Mouse (Mus musculus): ENCODE data around the gene Smarca1. TPM values are rescaled to one million over a fixed set of nuclear protein-coding genes. Genes with fewer than 3 reads are reported as not detected.

The Smarca1 gene
- 5.7 and 6.1 TPM in 2 replicates for polyA plus RNA-seq (2012; rRNA removed)

DNA sequence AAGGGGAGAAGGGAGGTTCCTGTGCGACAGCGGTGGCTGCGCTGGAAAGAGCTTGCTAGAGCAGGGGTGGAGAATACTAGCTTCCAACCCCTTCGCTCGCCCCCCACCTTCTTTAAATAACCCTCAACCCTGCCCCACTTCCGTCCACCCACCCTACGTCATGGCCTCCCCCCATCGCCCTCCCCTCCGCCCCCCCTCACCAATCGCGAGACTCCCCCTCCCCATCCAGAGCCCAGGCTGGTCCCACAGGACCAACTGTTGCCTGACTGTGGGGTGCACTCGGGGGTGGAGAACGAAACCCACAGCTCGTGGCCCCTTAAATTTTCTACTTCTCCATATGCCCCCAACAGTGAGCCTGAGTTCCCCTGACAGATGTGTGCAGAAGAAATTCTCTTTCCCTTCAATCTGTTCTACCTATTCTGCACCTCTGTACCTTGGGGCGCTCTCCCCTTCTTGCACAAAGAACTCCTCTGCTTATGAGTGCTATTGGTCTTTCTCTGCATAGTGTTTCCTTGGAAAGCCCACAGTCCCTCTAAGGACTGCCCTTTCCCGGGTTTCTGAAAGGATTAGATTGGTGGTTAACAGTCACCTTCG, at the start of gene Smarca1:
Smarca1 (minus strand) TSS at position 544 of the 594 bp plus-strand sequence.
- Histone ChIP-seq H3K4me1 (ENCODE audit: control insufficient read depth, insufficient read depth, low read length) (peaks cover 3% of the 10 kb centered on the region; the same call in 1 of the 2 replicates), H3K27ac (ENCODE audit: insufficient read depth, low read length) (no peak within 1 kb of the TSS), H3K27me3 (ENCODE audit: control insufficient read depth, insufficient read depth, low read length) (no peaks in the 10 kb centered on the region), H3K4me3 (replicated peaks; ENCODE audit: insufficient read depth, low read depth, low read length) (peak within 1 kb of the TSS; percentile 77)
- peak; percentile 2 to 13 for DNase-seq
- 12% methylated on average over 13 of the region's 17 CpGs for WGBS
- TF ChIP-seq POLR2A (IDR thresholded peaks at IDR 0.05; ENCODE audit: borderline replicate concordance, insufficient read depth, low read length) (no peak), CTCF (IDR thresholded peaks at IDR 0.05; ENCODE audit: borderline replicate concordance, insufficient read depth, low read depth, low read length) (no peak)

DNA sequence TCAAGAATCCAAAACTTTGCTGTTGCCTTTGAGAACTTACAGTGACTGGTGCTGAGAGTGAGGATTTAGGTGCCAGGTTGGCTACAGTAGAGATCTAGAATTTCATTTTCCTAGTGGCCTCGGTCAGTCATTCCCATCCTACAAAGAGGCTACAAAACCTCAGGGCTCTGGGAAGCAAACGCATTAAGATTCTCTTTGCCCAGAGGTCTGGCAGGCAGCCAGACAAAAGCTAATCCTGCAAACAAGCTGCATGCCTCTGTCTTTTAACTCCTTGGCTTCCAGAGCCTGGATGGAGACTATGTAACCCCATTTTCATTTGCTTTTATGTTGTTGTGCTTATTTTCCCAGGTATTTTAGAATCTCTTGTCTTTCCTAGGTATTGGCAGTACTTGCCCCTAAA, 45.0 kb upstream of the Smarca1 start:
- Histone ChIP-seq H3K4me3 (replicated peaks; ENCODE audit: insufficient read depth, low read depth, low read length) (no peak overlapping the region), H3K27ac (ENCODE audit: insufficient read depth, low read length) (no peak overlapping the region), H3K27me3 (ENCODE audit: control insufficient read depth, insufficient read depth, low read length) (no peaks in the 10 kb centered on the region), H3K4me1 (ENCODE audit: control insufficient read depth, insufficient read depth, low read length) (no peaks in the 10 kb centered on the region)
- WGBS = 3% methylated on average over 2 of the region's 2 CpGs
- DNase-seq = peak; percentile 5 to 10
- no peak for TF ChIP-seq CTCF (IDR thresholded peaks at IDR 0.05; ENCODE audit: borderline replicate concordance, insufficient read depth, low read depth, low read length)
- no peak for TF ChIP-seq POLR2A (IDR thresholded peaks at IDR 0.05; ENCODE audit: borderline replicate concordance, insufficient read depth, low read length)

DNA sequence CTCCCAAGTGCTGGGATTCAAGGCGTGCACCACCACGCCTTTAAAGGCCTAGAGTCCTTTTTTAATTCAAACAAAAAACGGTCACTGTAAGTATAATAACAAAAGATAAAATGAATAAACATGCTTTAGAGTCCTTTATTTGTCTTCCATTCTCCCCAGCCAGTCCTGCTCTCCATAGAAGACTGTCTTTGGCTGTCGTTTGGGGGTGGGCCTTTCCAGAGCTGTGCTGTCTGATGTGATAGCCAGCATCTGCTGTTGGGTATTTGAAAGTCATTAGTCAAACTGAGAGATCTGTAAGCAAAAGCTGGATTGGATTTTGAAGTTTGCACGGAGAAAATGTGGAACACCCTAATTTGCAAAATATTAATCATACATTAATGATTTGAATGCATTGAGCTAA, 44.1 kb upstream of the Smarca1 start:
- TF ChIP-seq CTCF (IDR thresholded peaks at IDR 0.05; ENCODE audit: borderline replicate concordance, insufficient read depth, low read depth, low read length) = no peak
- no peak for TF ChIP-seq POLR2A (IDR thresholded peaks at IDR 0.05; ENCODE audit: borderline replicate concordance, insufficient read depth, low read length)
- no peak for DNase-seq
- H3K27me3 ChIP-seq (ENCODE audit: control insufficient read depth, insufficient read depth, low read length) = no peaks in the 10 kb centered on the region
- H3K4me1 ChIP-seq (ENCODE audit: control insufficient read depth, insufficient read depth, low read length) = no peaks in the 10 kb centered on the region
- no peak overlapping the region for H3K27ac ChIP-seq (ENCODE audit: insufficient read depth, low read length)
- 52% methylated on average over 5 of the region's 5 CpGs for WGBS
- no peak overlapping the region for H3K4me3 ChIP-seq (replicated peaks; ENCODE audit: insufficient read depth, low read depth, low read length)

DNA sequence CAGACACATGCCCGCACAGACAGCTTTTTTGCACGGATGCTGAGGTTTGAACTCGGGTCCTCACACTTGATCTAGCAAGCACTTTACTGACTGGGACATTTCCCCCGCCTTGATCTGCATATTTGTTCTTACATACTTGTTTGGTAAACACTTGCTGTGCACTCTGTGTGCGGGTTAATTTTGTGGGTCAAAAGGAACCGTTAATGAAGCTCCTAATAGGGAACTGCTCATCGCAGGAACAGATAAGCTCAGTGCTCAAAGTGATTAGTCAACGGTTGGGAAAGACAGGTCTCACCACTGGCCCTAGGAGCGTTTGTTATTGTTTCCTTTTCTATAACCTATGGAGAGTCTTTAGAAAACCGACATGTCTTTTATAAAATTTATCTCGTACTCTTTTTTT, 41.6 kb upstream of the Smarca1 start:
- WGBS = 92% methylated on average over 11 of the region's 11 CpGs
- Histone ChIP-seq H3K27me3 (ENCODE audit: control insufficient read depth, insufficient read depth, low read length) (no peaks in the 10 kb centered on the region), H3K4me1 (ENCODE audit: control insufficient read depth, insufficient read depth, low read length) (no peaks in the 10 kb centered on the region), H3K27ac (ENCODE audit: insufficient read depth, low read length) (no peak overlapping the region), H3K4me3 (replicated peaks; ENCODE audit: insufficient read depth, low read depth, low read length) (no peak overlapping the region)
- TF ChIP-seq CTCF (IDR thresholded peaks at IDR 0.05; ENCODE audit: borderline replicate concordance, insufficient read depth, low read depth, low read length) = no peak
- no peak for TF ChIP-seq POLR2A (IDR thresholded peaks at IDR 0.05; ENCODE audit: borderline replicate concordance, insufficient read depth, low read length)
- DNase-seq = no peak

DNA sequence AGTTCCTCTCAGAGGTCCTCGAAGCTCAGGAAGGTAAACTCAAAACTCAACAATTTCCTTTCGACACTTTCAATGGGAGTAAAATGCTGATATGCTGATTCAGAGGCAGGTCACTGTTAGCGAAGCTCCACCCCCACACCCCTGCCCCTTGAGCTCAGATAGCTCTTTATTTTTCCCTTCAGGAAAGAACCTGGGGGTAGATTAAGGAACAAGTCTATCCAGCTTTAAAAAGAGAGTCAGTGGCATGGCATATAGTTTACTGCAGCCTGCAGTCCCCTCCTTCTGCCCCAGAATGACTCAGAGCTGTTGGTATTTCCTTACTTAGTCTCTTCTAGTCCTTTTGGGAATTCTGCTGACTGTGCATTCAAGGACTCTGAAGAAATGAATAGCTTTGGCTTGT, 37.7 kb upstream of the Smarca1 start:
- no peak overlapping the region for H3K27ac ChIP-seq (ENCODE audit: insufficient read depth, low read length)
- TF ChIP-seq CTCF (IDR thresholded peaks at IDR 0.05; ENCODE audit: borderline replicate concordance, insufficient read depth, low read depth, low read length) (no peak), POLR2A (IDR thresholded peaks at IDR 0.05; ENCODE audit: borderline replicate concordance, insufficient read depth, low read length) (no peak)
- no peaks in the 10 kb centered on the region for H3K4me1 ChIP-seq (ENCODE audit: control insufficient read depth, insufficient read depth, low read length)
- no peak for DNase-seq
- WGBS = 83% methylated on average over 3 of the region's 3 CpGs
- H3K27me3 ChIP-seq (ENCODE audit: control insufficient read depth, insufficient read depth, low read length) = no peaks in the 10 kb centered on the region
- no peak overlapping the region for H3K4me3 ChIP-seq (replicated peaks; ENCODE audit: insufficient read depth, low read depth, low read length)

DNA sequence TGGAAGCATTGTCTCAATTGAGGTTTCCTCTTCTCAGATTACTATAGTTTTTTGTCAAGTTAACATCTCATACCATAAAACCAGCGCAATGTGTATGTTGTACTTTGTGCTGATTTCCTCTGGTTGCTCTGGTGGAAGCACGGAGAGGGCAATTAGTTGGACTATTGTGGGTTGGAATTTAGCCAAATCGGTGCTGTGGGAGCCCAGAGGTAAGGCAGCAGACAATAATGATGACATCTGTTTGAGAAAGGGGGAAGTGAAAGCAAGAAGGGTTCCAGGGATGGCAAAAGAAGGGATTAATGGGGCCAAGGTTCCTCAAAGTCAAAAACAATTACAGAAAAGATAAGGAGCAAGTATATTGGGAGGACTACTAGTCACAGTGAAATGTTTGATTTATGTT, 35.2 kb upstream of the Smarca1 start:
- H3K4me3 ChIP-seq (replicated peaks; ENCODE audit: insufficient read depth, low read depth, low read length) = no peak overlapping the region
- TF ChIP-seq POLR2A (IDR thresholded peaks at IDR 0.05; ENCODE audit: borderline replicate concordance, insufficient read depth, low read length) (no peak), CTCF (IDR thresholded peaks at IDR 0.05; ENCODE audit: borderline replicate concordance, insufficient read depth, low read depth, low read length) (no peak)
- DNase-seq = no peak
- 55% methylated on average over 3 of the region's 3 CpGs for WGBS
- no peaks in the 10 kb centered on the region for H3K27me3 ChIP-seq (ENCODE audit: control insufficient read depth, insufficient read depth, low read length)
- no peaks in the 10 kb centered on the region for H3K4me1 ChIP-seq (ENCODE audit: control insufficient read depth, insufficient read depth, low read length)
- no peak overlapping the region for H3K27ac ChIP-seq (ENCODE audit: insufficient read depth, low read length)

DNA sequence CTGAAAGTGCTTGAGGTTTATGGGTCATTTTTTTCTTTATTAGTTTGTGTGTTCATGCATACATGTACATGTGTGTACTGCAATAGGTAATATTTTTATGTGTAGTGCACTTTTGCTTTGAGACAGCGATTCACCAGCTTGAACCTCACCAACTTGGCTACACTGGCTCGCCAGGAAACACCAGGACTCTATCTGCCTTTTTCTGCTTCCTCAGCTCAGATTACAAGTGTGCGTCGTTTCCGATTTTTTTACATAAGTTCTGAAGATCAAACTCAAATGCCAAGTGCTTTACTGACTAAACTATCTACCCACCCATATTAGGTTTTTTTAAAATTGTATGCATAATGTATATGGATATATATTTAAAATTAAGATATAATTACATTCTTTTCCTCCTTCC, 27.8 kb upstream of the Smarca1 start:
- H3K27me3 ChIP-seq (ENCODE audit: control insufficient read depth, insufficient read depth, low read length) = no peaks in the 10 kb centered on the region
- no peaks in the 10 kb centered on the region for H3K4me1 ChIP-seq (ENCODE audit: control insufficient read depth, insufficient read depth, low read length)
- WGBS = 85% methylated on average over 5 of the region's 5 CpGs
- H3K27ac ChIP-seq (ENCODE audit: insufficient read depth, low read length) = no peak overlapping the region
- no peak overlapping the region for H3K4me3 ChIP-seq (replicated peaks; ENCODE audit: insufficient read depth, low read depth, low read length)
- TF ChIP-seq CTCF (IDR thresholded peaks at IDR 0.05; ENCODE audit: borderline replicate concordance, insufficient read depth, low read depth, low read length) (no peak), POLR2A (IDR thresholded peaks at IDR 0.05; ENCODE audit: borderline replicate concordance, insufficient read depth, low read length) (no peak)
- DNase-seq = no peak

DNA sequence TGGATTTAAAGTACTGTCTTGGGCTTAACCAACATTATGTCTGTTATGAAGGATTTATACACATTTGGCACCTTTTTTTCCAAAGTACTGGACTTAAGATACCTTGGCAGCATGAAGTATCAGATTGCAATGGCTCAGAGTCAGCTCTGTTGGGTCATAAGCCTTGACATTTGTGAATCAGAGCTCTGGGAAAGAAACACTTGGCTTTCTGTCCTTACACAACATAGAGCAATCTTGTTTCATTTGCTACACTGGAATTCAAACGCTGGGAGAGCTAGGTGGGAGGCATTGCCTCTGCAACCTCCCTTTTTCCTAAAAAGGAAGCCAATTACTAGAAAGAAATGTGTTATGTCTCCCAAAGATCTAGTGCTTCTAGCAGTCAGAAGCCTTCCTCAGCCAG, 24.1 kb upstream of the Smarca1 start:
- no peak for DNase-seq
- no peak overlapping the region for H3K27ac ChIP-seq (ENCODE audit: insufficient read depth, low read length)
- TF ChIP-seq CTCF (IDR thresholded peaks at IDR 0.05; ENCODE audit: borderline replicate concordance, insufficient read depth, low read depth, low read length) (no peak), POLR2A (IDR thresholded peaks at IDR 0.05; ENCODE audit: borderline replicate concordance, insufficient read depth, low read length) (no peak)
- H3K4me1 ChIP-seq (ENCODE audit: control insufficient read depth, insufficient read depth, low read length) = no peaks in the 10 kb centered on the region
- H3K27me3 ChIP-seq (ENCODE audit: control insufficient read depth, insufficient read depth, low read length) = no peaks in the 10 kb centered on the region
- no peak overlapping the region for H3K4me3 ChIP-seq (replicated peaks; ENCODE audit: insufficient read depth, low read depth, low read length)
- 69% methylated on average over 1 of the region's 1 CpGs for WGBS
